Mouse (Mus musculus): Measurements from ENCODE around the gene Il9.

Gene Il9

DNA sequence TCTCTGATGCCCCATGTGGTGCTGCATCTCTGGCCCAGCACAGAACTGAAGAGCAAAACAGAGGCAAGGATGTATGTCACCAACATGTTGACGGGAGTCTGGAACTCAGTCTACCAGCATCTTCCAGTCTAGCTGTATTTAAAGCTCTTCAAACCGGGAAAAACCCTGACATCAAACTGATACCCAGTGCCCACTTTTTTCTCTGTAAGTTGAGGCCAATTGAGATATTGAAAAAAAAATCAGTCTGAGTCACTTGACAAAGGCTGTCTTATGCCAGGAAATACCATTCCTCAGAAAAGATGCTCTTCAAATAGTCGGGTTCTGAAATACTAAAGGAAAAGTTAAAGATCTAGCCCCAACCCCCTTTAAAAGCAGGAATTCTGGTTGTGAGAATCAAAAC lies at the start of gene Il9:
Gene Il9 (minus strand): TSS at position 101 of the 400 bp plus-strand sequence.
- DNase-seq (ENCODE audit: low spot score) = no peak

DNA sequence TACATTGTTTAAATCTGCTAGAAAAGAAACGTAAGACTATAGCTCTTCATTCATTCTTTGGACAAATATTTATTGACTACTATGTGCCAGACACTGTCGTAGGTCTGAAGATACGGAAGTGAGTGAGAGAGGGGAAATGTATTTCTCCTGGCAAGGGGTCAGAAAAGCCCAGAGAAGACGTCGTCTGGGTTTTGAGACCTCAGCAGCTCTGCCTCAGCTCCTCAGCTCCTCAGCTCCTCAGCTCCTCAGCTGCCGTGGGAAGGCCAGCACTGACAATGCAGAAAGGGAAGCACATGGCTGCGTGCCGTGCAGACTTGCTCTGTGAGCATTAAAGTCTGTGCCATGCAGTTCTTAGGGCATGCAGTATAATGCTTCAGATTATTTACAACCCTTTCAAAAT lies 47.6 kb upstream of the Il9 start:
- DNase-seq (ENCODE audit: low spot score) = no peak

DNA sequence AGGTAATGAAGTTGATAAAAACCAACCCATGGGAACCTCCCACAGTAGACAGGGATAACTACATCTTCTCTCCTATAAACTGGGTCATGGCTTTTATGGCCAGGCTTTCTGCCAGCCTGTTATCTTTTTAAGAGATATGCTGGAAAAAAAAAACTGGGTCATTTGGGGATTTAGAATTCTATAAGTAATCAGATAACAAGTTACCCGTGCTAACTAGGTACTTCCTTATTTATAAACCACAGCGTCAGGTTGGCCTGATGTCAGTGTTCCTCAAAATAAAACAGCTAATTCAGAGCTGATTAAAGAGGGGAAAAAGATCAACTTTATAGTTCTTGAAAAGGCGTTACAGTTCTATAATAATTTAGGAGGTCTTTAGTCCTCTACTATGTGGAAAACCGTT lies 47.0 kb upstream of the Il9 start:
- DNase-seq (ENCODE audit: low spot score) = no peak

DNA sequence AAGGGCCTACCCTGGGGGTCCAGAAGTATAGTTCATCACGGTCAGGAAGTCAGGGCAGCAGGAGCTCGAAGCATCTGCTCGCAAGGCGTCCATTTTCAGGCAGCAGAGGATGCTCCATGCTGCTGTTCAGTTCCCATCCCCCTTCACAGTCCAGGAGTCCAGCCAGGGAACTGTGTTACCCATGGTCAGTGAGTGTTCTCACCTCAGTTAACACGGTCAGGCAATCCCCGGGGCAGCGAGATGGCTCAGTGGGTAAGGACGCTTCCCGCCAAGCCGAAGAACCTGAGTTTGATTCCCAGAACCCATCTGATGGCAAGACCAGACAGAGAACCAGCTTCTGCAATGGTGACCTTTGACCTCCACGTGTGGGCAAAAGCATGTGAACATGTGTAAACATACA lies 46.2 kb upstream of the Il9 start:
- no peak for DNase-seq (ENCODE audit: low spot score)

DNA sequence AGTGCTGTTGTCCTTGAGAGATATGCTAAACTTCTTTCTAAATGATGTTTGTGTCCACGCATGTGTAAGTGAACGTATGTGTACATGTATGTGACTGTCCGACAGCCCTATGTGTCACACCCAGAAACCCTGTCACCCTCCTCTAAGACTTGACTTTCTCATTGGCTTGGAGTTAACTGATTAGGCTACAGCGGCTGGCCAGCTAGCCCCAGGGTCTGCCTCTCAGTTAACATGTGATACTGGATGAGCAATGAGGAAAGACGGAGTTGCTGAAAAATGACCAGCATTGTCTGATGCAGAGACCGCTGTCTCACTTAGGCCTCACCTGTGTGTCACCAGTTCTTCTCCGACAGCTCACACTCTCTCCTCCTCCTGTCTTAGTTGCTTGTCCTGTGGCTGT lies 45.8 kb upstream of the Il9 start:
- no peak for DNase-seq (ENCODE audit: low spot score)

DNA sequence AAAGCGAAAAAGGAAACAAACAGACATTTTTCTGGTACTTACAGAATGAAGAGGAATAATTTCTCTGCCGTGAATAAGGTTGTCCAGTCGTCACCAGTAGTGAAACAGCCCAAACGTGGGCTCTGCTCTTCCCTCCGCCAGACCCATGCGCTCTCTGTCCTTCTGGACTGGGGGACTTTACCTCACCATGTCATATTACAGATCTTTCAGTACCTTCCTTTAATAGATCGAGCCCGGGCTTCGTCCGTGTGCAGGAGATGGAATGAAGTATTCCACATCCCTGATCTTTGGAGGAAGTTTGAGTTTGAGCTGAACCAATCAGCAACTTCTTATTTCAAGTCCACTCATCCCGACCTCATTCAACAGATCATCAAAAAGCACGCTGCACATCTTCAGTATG lies 44.8 kb upstream of the Il9 start:
- DNase-seq (ENCODE audit: low spot score) = no peak

DNA sequence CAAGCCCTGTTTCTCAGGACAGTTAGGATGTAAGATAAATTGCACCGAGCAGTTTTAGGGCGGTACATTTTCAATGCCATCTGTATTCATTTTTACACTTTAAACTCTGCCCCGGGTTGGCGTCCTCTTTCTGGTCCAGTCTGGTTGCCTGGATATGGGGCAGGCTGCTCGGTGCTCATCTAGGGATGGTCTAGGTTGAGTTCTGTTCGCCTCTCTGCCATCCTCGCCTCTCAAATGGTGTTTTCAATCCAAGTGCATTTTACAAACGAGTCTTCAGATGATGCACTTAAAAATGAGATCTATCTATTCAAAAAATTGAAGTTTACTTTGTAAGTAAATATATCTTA lies 40.7 kb upstream of the Il9 start:
- DNase-seq (ENCODE audit: low spot score) = no peak

DNA sequence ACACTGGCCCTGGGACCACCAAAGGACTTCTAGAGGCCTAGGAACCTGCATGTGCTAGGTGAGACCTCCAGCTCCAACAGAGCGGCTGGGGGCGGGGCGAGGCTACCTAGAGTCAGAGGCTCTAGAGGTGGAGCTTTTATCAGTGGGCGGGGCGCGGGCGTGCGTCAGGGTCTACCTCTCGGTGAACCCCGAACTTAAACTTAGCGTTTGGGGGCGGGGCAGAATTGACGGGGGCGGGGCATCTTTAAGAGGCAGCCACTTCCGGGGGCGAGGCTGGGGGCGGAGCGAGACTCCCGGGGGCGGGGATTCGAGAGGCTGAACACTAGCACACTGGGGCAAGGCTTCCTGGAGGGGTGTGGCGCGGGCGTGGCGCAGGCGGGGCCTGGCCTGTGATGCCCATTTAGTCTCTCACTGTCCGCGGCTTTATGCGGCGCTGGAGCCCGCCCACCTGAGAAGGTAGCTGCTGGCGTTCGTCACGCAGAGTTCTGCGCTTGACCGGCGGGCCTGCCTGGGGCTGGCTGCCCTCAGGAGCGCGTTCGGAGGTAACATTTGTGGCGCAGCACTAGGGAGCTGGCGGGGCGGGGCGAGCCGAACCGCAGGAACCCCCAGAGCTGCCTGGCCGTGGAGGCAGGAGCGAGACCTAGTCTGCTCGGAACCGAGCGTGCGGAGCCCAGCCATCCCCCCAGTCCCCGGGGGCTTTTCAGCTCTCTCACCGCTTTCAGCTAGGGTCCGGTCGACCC lies 40.2 kb upstream of the Il9 start, which contains the start of gene Fbxl21:
Gene Fbxl21 (plus strand): TSS at position 392 of the 740 bp plus-strand sequence.
- peak; percentile 88 for DNase-seq (ENCODE audit: low spot score)

DNA sequence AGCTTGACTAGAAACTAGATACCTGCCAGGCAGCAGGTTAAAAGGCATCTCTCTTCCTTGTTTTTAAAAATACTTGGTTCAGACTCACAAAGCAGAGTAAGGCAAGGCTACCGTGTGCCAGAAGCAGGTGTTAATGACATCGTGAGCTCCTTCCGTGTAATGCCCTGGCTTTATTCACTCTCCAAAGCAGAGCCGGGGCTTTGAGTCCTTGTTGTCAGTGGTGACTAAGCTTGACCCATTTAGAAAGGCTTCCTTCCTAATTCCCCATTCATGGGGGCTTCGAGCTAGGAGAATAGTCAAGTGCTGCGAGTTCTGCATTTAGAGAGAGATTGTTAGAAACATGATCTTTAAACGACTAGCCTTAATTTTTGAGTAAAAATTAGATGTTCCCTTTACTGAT lies 34.8 kb upstream of the Il9 start:
- DNase-seq (ENCODE audit: low spot score) = no peak

DNA sequence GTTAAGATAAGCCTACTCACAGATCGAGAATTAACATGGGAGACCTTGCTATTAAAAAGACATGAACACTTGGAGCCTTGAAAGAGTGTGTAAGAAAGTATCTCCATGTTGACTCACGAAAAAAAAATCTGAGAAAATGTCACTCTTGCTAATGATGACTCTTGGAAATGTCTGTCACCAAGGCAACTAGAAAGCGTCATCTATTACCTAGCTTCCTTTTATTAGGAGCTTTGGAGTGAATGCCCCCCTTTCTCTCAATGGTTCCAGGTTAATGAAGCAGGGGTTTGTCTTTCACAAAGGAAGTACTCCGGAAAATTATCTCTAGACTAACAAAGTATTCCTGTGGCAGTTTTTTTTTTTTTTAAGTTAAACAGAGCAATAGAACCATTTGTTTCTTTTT lies 34.3 kb upstream of the Il9 start:
- DNase-seq (ENCODE audit: low spot score) = no peak

DNA sequence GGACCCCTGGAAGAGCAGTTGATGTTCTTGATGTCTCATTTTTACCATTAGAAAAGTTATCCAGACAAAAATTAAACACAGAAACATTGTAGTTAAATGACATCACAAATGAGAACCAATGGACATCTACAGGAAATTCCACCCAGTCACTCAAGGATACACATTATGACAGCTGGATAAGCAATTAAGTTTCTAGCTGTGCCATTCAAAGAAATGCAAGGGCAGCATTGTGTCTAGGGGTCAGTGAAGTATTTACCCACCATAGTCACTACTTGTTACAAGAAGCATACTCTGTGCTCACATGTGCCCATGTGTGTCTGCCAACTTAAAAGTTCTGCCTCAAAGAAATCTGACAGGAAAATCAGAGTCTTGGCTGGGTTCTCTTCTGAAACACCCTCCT lies 31.5 kb upstream of the Il9 start:
- no peak for DNase-seq (ENCODE audit: low spot score)

DNA sequence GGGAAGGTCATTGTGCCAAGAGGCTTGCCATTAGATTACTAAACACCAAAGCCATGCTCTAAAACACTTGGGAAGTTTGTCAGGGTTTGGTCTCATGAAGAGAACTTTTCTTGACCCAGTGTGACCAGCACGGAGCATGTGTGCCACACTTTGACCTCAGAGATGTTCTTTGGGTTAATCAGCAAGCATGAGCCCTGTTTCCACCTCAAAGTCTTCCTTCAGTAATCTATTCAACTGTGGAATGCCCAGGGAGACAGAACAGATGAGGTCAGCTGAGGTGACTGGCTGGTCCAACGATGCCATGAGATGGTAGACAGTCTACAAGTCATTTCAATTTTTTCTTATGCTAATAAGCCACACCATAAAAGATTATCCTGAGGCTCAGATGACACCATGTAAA lies 27.8 kb upstream of the Il9 start:
- DNase-seq (ENCODE audit: low spot score) = no peak

DNA sequence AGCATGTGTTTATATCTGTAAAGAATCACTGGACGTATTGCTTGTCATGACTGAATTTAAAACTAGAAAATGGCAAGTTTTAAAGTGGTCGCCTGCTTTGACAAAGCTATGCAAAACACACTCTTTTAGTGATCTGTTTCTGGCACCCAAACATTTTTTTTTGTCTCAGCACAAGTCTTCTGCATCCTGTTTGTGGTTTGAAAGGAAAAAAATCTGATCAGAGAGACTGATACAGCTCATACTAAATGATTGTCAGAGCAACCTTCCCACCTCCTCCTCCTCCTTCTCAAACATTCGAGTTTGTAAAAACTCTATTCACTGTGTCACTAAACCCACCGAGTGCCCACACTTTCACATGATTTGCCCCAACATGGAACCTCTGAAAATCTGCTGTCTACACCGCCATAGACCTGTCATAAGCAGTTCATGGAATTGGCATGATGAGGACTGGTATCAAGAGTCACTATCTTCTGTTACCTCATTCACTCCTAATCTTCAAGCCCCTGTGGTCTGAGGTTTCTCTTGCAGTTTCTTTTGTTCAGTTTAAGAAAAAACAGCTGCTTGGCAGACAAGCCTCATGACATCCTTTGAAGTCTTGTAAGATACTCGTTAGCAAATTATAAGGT lies 24.9 kb upstream of the Il9 start:
- no peak for DNase-seq (ENCODE audit: low spot score)

DNA sequence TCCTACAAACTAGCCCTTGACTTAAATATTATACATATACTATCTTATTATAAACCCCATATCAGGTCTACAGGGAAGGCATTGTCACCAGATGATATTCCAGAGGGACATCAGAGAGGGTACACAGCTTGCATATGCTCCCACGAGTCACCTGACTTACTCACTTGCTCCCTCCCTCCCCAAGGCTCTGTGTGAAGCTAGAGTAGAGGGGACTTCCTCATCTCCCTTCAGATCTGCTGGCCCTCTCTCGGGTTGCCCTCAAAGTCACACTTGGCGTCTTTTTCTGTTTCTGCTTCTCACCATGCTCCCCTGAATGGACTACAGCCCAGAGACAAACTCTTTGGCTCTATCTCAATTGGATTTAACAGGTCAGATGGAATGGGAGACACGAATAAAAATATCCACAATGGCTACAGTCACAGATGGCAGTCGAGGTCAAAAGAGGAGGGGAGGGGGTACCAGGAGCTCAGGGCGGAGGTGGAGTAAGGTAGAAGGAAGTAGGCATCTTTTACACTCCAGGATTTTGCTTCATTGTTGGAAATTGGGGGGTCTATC lies 19.9 kb upstream of the Il9 start:
- DNase-seq (ENCODE audit: low spot score) = no peak

DNA sequence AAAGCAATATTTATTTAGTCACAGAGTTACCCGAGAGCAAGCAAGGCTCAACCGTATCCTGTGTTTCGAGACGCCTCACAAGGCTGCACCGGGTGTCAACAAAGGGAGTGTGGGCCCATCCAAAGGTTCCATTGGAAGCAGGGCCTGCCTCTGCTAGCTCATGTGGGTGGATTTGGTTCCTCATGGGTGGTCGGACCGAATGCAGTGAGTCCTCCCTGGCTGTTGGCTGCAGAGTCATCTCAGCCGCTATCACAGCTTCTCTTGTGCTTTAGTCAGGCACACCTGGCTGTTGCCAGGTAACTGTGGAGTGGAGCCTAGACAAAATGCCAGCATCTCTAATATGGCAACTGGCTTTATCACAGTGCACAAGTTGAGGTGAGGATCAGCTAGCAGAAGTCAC lies 18.6 kb upstream of the Il9 start:
- DNase-seq (ENCODE audit: low spot score) = no peak

DNA sequence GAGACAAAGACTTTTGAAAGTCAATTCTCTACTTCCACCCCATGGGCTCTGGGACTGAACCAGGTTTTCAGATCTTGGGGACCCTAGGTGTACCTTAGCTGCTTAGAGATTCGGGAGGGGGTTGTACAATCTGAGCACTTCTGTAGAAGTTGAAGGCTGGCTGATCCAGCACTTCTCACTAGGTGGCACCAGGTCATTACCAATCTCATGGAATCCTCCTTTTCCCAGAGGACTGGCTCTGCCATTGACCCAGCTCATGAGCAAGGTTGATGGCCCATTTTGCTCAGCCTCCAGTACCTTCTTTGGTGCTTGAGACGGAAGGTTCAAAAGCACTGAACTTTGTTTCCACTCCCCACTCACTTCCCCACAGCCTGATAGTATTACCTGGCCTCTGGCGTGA lies 18.1 kb upstream of the Il9 start:
- DNase-seq (ENCODE audit: low spot score) = no peak

DNA sequence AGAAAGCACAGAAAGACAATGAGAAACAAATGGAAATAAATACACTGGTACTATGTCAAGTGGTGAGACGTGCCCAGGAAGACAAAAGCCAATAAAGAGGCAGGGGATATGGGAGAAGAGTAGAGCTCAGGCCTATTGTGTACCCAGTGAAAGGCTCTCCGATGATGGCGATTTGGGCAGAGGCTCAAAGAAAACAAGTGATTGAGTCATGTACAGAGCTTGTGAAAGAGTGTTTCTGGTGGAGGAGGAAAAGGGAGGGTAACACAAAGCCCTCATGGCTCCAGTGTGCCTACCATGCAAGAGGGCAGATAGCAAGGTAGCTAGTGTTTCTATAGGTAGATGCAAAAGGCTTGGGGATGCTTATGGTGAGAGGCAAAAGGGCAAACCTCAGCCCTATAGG lies 12.4 kb upstream of the Il9 start:
- no peak for DNase-seq (ENCODE audit: low spot score)

DNA sequence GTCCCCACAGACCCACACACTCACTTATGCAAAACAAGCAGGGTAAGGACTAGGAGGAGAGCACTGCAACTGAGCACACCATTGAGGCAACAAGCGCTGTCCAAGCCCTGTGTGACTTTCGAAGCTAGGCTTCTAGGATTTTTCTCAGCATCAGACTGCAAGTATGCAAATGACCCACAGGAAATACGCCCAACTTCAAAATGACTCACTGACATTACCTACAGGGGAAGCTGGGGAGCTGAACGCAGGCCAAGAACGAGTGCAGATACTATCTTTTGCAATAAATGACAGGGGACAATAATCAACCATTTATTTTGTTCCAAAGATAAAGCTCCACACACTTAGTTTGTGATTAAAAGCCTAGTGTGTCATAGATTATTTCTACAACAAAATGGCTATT lies 6.0 kb upstream of the Il9 start:
- DNase-seq (ENCODE audit: low spot score) = no peak

DNA sequence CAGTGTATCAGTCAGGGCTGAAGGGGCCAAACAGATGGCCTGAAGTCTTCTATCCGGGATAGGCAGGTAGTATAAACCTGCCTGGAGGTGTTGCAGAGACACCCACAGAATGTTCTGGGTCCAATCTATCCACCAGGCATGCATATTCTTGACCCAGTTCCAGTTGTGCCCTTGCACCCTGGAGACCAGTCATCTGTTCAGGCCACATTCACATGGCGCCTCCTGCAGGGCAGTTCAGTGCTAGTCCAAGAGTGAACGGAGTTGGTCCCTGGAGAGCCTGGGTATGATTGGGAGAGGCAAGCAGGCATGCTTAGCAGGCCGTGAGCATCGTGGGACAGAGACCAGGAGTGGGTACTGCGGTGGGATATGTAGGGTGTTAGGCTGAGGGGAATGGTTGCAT lies 4.0 kb downstream of the Il9 start:
- DNase-seq (ENCODE audit: low spot score) = no peak

DNA sequence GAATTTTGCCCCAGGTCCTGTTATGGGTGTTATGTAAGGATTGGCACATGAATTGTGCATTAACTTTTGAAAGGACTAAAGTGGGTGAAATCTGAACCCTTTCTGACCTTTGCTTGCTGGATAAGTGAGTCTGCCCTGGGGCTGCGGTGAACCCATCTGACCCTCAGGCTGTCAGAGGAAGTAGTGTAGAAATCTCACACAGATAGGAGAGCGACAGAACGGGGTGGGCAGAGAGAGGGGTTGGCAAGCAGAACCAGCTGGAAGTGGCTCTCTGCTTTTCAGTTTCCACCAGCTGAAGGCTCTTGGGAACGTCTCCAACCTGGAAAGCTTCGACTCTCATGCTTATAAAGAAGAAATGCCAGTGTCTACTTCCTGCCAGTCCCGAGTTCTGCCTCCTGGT lies 4.8 kb downstream of the Il9 start:
- DNase-seq (ENCODE audit: low spot score) = no peak

DNA sequence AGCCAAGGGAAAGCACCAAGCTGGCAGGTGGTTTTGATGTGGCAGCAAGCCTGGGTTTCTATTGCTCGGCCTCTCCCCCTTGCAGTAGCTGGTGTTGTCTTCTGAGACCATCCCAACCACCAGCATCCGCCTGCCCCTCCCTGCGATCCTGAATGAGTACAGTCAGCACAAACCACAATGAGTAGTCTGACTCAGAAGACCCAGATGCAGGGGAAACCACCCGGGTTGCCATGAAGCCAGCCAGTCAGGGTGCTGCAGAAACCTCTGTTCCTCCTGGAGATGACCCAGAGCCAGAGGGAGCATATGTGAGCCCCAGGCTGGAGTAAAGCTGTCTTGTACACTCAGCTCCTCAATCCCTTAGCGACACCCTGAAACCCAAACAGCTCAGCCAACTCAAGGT lies 5.3 kb downstream of the Il9 start:
- no peak for DNase-seq (ENCODE audit: low spot score)

DNA sequence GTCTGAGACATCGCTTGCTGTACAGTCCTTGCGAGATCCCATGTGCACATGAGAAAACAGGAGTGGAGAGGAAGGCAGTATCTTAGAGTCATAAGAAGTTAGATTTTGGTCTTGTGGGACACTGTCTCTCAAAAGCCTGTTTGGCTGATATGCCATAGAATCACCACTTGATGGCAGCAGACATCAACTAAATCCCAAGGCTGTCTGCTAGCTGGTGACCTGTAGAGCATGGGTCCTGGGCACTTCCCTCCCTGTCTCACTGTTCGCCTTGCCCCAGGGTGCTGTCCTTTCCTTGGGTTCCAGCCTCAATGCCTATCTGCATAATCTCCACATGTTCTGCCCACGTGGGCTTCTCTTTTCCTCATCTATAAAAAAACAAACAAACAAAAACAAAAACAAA lies 6.7 kb downstream of the Il9 start:
- DNase-seq (ENCODE audit: low spot score) = peak; percentile 46

DNA sequence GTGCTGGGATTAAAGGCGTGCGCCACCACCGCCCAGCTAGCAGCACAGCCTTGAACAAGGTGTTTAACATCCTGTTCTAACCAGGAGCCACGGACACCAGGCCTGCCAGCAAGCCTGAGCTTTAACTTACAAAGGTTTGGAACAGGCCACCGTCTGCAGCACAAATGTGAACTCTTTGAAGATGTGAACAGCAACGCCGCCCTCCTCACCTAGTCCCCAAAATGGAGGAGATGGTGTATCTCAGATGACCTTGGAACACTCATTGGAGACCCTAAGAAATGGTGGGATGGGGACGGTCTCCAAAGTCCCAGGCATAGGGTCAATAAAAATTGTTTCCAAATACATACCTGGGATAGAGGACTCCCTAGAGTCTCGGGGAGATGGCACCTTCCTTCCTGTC lies 9.4 kb downstream of the Il9 start:
- DNase-seq (ENCODE audit: low spot score) = no peak

DNA sequence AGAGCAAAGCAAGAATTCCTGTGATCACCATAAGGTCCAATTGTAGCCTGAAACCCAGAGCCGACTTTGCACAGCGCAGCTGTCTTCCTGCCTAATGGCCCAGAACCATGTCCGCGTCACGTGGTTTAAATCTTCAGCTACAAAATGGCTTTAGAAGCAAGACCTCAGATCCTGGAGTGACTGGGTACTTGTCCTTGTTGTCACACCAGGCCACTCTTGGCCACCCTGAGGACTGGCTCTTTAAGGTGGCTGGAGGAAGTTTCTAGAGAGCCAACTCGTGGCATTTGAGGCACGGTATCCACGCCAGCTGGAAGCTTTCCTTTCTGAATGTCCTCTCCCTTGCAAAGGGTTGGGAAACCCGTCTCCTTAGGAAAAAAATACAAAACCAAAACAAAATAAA lies 10.1 kb downstream of the Il9 start:
- DNase-seq (ENCODE audit: low spot score) = peak; percentile 13

Data from ovary, postnatal 14 days (tissue).